Mouse (Mus musculus) brain, embryonic 14.5 days (tissue): ENCODE data around the gene Ccl27a.

Source experiments
- CTCF ChIP-seq: fragments of 200-500 bp; IDR thresholded peaks from 2 replicates; pipeline ENCODE4 v1.5.1; 2012; ENCODE audit warnings: inconsistent platforms, mild to moderate bottlenecking, moderate library complexity, borderline replicate concordance; ENCODE audit not compliant: insufficient read depth, insufficient read length; ENCODE audit errors: extremely low read depth
- POLR2A ChIP-seq: fragments of 200-500 bp; IDR thresholded peaks from 2 replicates; pipeline ENCODE4 v1.6.1; 2012; ENCODE audit warnings: mild to moderate bottlenecking, inconsistent platforms, borderline replicate concordance; ENCODE audit not compliant: poor library complexity, insufficient read depth, insufficient read length, severe bottlenecking; ENCODE audit errors: extremely low read depth

GRCm38 (mm10) chr4:41745021-41745420 lies 29.0 kb downstream of the Ccl27a start:
- no peak for TF ChIP-seq POLR2A
- TF ChIP-seq CTCF: no peak
